Mouse (Mus musculus) liver, adult 2 months (tissue): ENCODE measurements around the gene Osr1.

Experiments used
- CTCF ChIP-seq: fragments of 200-500 bp; IDR thresholded peaks from 2 replicates; pipeline ENCODE4 v1.5.1; 2011; ENCODE audit warnings: low read depth, low read length, control low read depth
- POLR2A ChIP-seq: fragments of 200-500 bp; IDR thresholded peaks from 2 replicates; pipeline ENCODE4 v1.6.1; 2011; ENCODE audit warnings: low read length, control low read depth; ENCODE audit not compliant: insufficient read depth; ENCODE audit errors: extremely low read depth

GRCm38 (mm10) chr12:9564956-9565355 lies 5.0 kb upstream of the Osr1 start:
- TF ChIP-seq POLR2A = no peak
- no peak for TF ChIP-seq CTCF
